Mouse (Mus musculus) lung, embryonic 14.5 days (tissue): ENCODE measurements around the gene Serpina12. TPM values are rescaled to one million over a fixed set of nuclear protein-coding genes. Genes with fewer than 3 reads are reported as not detected.

Experiments
- ATAC-seq: fragments of 200-750 bp; cut with Nextera tagmentation; 2 replicates; pipeline ENCODE4 v1.8.0; 2017; ENCODE audit warnings: mild to moderate bottlenecking, moderate TSS enrichment, moderate library complexity; ENCODE audit not compliant: insufficient read depth
- DNase-seq: peaks from one replicate; pipeline ENCODE4 v3.0.0-alpha.2; 2015
- H3K27ac ChIP-seq: fragments of 300-500 bp; sonication (generic); 2 replicates; pipeline ENCODE4 v1.5.1; 2014; ENCODE audit warnings: low read depth, mild to moderate bottlenecking, moderate library complexity
- H3K27me3 ChIP-seq: fragments of 300-500 bp; sonication (generic); 2 replicates; pipeline ENCODE4 v1.6.1; 2014; ENCODE audit warnings: low read length, control low read depth; ENCODE audit not compliant: insufficient read depth
- H3K36me3 ChIP-seq: fragments of 300-500 bp; sonication (generic); 2 replicates; pipeline ENCODE4 v1.6.1; 2014; ENCODE audit warnings: control low read depth; ENCODE audit not compliant: insufficient read depth
- H3K4me1 ChIP-seq: fragments of 300-500 bp; sonication (generic); 2 replicates; pipeline ENCODE4 v1.6.1; 2014; ENCODE audit warnings: antibody characterized with exemption, control low read depth; ENCODE audit not compliant: insufficient read depth
- H3K4me2 ChIP-seq: fragments of 300-500 bp; sonication (generic); 2 replicates; pipeline ENCODE4 v1.6.1; 2014; ENCODE audit warnings: mild to moderate bottlenecking
- H3K4me3 ChIP-seq: fragments of 300-500 bp; sonication (generic); 2 replicates; pipeline ENCODE4 v1.5.1; 2014; ENCODE audit warnings: low read depth, low read length
- H3K9ac ChIP-seq: fragments of 300-500 bp; sonication (generic); 2 replicates; pipeline ENCODE4 v1.6.1; 2014
- H3K9me3 ChIP-seq: fragments of 300-500 bp; sonication (generic); 2 replicates; pipeline ENCODE4 v1.6.1; 2016; ENCODE audit warnings: low read depth, low read length, control low read depth
- CTCF ChIP-seq: IDR thresholded peaks from 2 replicates; pipeline ENCODE4 v1.5.1; 2016; ENCODE audit warnings: antibody characterized with exemption, low read depth
- WGBS: fragments of 180-500 bp; shearing (Covaris S2); extraction: QIAGEN DNeasy Blood & Tissue Kit; methylation state at CpG from one replicate; pipeline ENCODE4 v1.1.7; 2014; 5-methylcytosine and 5-hydroxymethylcytosine counted together
- polyA plus RNA-seq: library from polyadenylated mRNA; unstranded; fragments of >200 nt; fragmentation: Nextera tagmentation; extraction: Ambion mirVana; gene quantifications from 2 replicates; pipeline ENCODE4 v1.2.1, GENCODE M21; 2014

Gene Serpina12
- polyA plus RNA-seq, 1 experiment from 2014 or later, result not detected

DNA sequence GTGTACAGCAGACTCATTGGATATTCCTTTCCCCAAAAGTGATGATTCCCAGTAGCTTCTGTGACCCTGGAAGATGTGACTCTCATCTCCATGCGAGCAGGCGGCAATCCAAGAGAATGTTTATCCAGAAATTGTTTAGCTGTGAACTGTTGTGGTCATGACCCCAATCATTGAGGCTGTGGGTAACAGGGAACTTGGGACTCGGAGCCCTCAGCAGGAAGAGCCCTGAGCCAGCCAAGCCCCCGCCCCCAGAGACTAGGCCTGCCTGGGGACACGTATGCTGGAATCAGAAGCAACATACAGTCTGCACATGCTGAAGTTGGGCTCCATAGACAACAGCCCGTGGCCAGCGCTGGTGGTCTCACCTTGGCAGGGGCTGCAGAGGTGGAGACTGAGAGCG lies 1.5 kb upstream of the Serpina12 start:
- ATAC-seq, result peak; percentile 31; the same call in 1 of the 2 replicates
- 56% methylated on average over 8 of the region's 8 CpGs for WGBS

DNA sequence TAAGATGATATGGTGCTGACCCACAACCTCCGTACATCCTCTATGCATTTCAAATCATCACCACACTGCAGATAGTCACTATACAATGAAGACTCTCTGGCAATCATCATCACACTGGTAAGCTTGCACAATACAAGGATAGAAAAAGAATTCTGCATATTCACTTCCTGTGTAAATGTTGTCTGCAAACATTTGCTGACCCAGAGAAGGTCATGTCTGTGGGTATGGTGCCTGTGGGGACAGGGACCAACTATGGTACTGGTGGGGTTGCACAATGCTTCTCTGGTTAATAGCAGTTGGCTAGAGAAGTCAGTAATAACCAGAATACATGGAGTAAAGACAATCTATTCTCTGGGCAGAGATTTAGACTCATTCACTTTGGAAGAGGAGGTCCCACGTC lies 1.5 kb downstream of the Serpina12 start:
- WGBS, result 83% methylated on average over 2 of the region's 2 CpGs
- ATAC-seq, result no peak
- H3K4me1 ChIP-seq, result no peaks in the 10 kb centered on the region

More for the DNA sequence above, 1.5 kb upstream of the Serpina12 start:
- no peaks in the 10 kb centered on the region for H3K36me3 ChIP-seq
- no peaks in the 10 kb centered on the region for H3K27me3 ChIP-seq
- no peak overlapping the region for H3K4me2 ChIP-seq
- H3K4me3 ChIP-seq, result no peak overlapping the region
- H3K9ac ChIP-seq, result no peak overlapping the region
- no peaks in the 10 kb centered on the region for H3K9me3 ChIP-seq
- H3K27ac ChIP-seq, result no peak overlapping the region
- no peaks in the 10 kb centered on the region for H3K4me1 ChIP-seq
- TF ChIP-seq CTCF, result no peak
- DNase-seq, result peak; percentile 48

DNA sequence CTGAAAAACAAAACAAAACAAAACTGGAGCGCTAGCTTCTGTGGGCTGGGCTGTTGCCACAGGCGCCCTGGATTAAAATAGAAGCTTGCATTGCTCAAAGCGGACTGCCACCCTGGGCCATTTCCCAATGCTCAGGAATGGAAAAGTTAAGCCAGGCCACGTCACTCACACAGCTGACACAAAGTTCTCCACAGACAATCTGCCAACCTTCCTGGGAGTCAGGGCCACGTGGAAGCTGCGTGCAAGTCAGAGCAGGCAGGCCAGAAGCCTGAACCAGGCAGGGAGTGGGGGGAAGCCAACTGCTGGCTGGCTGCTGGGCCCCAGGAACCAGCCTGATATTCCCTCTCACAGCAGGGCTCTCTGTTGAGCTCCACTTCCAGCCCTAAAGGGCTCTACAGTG lies 2.8 kb downstream of the Serpina12 start:
- H3K36me3 ChIP-seq, result no peaks in the 10 kb centered on the region
- 61% methylated on average over 6 of the region's 6 CpGs for WGBS
- ATAC-seq, result no peak
- no peaks in the 10 kb centered on the region for H3K27me3 ChIP-seq
- H3K9ac ChIP-seq, result no peak overlapping the region
- no peak for TF ChIP-seq CTCF
- no peaks in the 10 kb centered on the region for H3K9me3 ChIP-seq
- no peak overlapping the region for H3K27ac ChIP-seq
- H3K4me2 ChIP-seq, result no peak overlapping the region
- no peaks in the 10 kb centered on the region for H3K4me1 ChIP-seq
- no peak overlapping the region for H3K4me3 ChIP-seq
- DNase-seq, result peak; percentile 4

More for the DNA sequence above, 1.5 kb downstream of the Serpina12 start:
- Histone ChIP-seq H3K9me3 (no peaks in the 10 kb centered on the region), H3K36me3 (no peaks in the 10 kb centered on the region), H3K4me3 (no peak overlapping the region), H3K27ac (no peak overlapping the region), H3K4me2 (no peak overlapping the region), H3K27me3 (no peaks in the 10 kb centered on the region), H3K9ac (no peak overlapping the region)
- TF ChIP-seq CTCF, result no peak
- DNase-seq, result no peak

DNA sequence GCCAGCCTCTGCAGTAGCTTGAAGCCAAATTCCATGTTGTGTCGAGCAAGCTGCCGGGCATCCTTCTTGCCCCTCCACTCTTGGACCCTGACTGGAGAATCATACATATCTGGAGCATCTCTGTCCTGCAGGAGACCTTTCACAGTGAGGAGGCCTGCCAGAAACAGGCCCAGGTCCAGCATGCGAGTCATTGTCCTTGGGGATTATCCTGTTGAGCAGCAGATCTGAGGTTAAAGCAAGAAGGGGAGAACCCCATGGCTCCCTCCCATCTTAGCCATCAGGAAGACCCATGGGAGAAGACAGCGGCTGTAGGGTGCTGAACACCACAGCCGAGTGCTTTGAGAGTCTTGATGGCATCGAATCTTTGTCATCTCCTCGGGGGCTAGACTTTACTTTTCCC lies 6.1 kb downstream of the Serpina12 start:
- DNase-seq (no peak), ATAC-seq (no peak)
- no peak overlapping the region for H3K4me3 ChIP-seq
- H3K9me3 ChIP-seq, result no peaks in the 10 kb centered on the region
- no peaks in the 10 kb centered on the region for H3K36me3 ChIP-seq
- no peak for TF ChIP-seq CTCF
- H3K27ac ChIP-seq, result no peak overlapping the region
- no peaks in the 10 kb centered on the region for H3K27me3 ChIP-seq
- WGBS, result 86% methylated on average over 7 of the region's 7 CpGs
- H3K9ac ChIP-seq, result no peak overlapping the region
- no peak overlapping the region for H3K4me2 ChIP-seq
- no peaks in the 10 kb centered on the region for H3K4me1 ChIP-seq

DNA sequence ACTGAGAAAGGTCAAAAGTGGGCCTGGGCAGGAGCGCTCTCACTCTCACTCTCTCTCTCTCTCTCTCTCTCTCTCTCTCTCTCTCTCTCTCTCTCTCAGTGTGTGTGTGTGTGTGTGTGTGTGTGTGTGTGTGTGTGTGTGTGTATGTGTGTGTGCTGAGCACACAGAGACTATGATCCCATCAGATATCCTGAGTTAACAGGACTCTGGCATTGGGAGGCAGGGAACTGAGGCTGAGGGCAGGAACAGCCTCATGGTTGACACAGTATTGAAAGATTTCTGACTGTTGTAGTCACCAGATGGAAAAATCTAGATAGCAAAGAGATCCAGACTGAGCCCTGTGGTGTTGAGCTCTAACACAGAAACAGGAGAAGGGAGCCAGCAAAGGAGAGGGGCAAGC lies 10.5 kb downstream of the Serpina12 start:
- no peak overlapping the region for H3K9ac ChIP-seq

DNA sequence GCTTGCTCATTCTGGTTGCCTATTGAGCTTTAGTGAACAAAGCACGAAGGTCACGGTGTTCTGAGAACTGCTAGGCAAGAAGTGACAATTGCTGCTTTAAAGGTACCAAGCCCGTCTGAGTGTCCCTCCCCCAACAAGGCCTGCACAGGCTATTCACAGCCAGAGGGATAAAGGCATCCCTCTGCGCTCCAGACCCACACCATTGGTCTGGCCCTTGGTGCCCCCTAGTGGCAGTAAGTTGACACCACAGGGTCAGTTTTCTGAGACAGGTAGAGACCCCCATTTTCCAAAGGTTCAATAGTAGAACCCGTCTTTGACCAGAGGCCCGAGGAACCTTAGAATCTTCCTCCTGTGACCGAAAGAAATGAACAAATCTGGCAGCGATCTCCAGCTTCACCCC lies 14.3 kb downstream of the Serpina12 start:
- ATAC-seq, result no peak
- 38% methylated on average over 8 of the region's 8 CpGs for WGBS

More for the DNA sequence above, 10.5 kb downstream of the Serpina12 start:
- ATAC-seq, result no peak
- DNase-seq, result no peak
- no peak overlapping the region for H3K27ac ChIP-seq
- H3K4me3 ChIP-seq, result no peak overlapping the region
- WGBS, result 67% methylated on average over 1 of the region's 1 CpGs
- no peaks in the 10 kb centered on the region for H3K27me3 ChIP-seq
- H3K4me2 ChIP-seq, result no peak overlapping the region
- no peak for TF ChIP-seq CTCF
- H3K4me1 ChIP-seq, result no peaks in the 10 kb centered on the region
- H3K36me3 ChIP-seq, result no peaks in the 10 kb centered on the region
- H3K9me3 ChIP-seq, result no peaks in the 10 kb centered on the region

DNA sequence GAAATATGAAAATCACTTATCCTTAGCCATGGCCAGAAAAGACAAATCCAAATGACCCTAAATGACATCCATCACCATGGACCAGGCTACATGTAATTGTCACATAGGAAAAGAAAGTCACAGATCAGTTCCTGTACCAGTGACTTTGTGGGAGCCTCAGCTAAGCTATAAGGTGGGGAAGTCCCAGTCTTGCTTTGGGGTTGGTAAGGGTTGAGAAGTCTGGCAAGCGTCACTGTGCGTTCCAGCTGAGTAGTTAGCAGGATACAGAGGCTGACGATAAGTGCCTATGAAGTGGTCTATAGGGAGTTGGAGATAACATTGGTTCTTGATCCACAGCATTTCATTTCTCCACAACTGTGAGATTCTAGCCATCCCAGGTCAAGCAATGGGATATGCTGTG lies 29.0 kb downstream of the Serpina12 start:
- TF ChIP-seq CTCF, result no peak
- WGBS, result 71% methylated on average over 3 of the region's 3 CpGs

More for the DNA sequence above, 14.3 kb downstream of the Serpina12 start:
- peak; percentile 55 for DNase-seq
- Histone ChIP-seq H3K9me3 (no peaks in the 10 kb centered on the region), H3K4me1 (no peaks in the 10 kb centered on the region), H3K27me3 (no peaks in the 10 kb centered on the region), H3K4me3 (no peak overlapping the region), H3K4me2 (no peak overlapping the region), H3K9ac (no peak overlapping the region), H3K36me3 (no peaks in the 10 kb centered on the region), H3K27ac (no peak overlapping the region)
- TF ChIP-seq CTCF, result peak; percentile 68

DNA sequence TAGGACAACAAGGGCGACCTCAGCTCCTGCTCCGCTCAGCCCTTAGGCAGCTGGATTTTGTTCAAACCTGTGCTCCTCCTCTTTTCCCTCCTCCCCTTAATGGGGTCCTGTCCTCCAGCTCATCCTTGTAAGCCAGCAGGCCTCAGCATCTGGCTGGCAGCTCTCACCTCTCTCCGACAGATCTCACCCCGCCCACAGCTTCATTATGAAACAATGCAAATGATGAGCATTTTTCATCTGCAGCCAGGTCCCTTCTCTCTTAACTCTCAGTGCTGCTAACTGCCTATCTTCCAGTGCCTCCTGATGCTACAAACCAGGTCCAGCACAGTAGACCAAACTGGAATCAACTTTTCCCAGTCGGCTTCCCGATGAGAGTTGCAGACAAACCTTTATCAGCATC lies 30.6 kb downstream of the Serpina12 start, which contains the start of gene Serpina9:
Gene Serpina9 (minus strand): TSS at position 136 of the 400 bp plus-strand sequence.
- no peak within 1 kb of the TSS for H3K4me3 ChIP-seq
- H3K9me3 ChIP-seq, result 0 out of 2 replicates have a peak, but pooled peaks cover 4% of the 10 kb centered on the region
- no peak for TF ChIP-seq CTCF
- 69% methylated on average over 6 of the region's 6 CpGs for WGBS
- H3K4me1 ChIP-seq, result no peaks in the 10 kb centered on the region
- no peak within 1 kb of the TSS for H3K4me2 ChIP-seq
- H3K36me3 ChIP-seq, result no peaks in the 10 kb centered on the region
- no peaks in the 10 kb centered on the region for H3K27me3 ChIP-seq
- no peak within 1 kb of the TSS for H3K27ac ChIP-seq
- no peak within 1 kb of the TSS for H3K9ac ChIP-seq
- ATAC-seq (no peak), DNase-seq (no peak)

More for the DNA sequence above, 29.0 kb downstream of the Serpina12 start:
- ATAC-seq (no peak), DNase-seq (no peak)
- H3K4me3 ChIP-seq, result no peak overlapping the region
- no peak overlapping the region for H3K27ac ChIP-seq
- no peak overlapping the region for H3K4me2 ChIP-seq
- no peaks in the 10 kb centered on the region for H3K27me3 ChIP-seq
- H3K9me3 ChIP-seq, result 0 out of 2 replicates have a peak, but pooled peaks cover 4% of the 10 kb centered on the region
- no peaks in the 10 kb centered on the region for H3K4me1 ChIP-seq
- no peak overlapping the region for H3K9ac ChIP-seq
- no peaks in the 10 kb centered on the region for H3K36me3 ChIP-seq
